Mouse (Mus musculus) lung, embryonic 15.5 days (tissue): ENCODE data around the gene Smyd1. TPM values are rescaled to one million over a fixed set of nuclear protein-coding genes. Genes with fewer than 3 reads are reported as not detected.

Experiments
- ATAC-seq: fragments of 200-750 bp; cut with Nextera tagmentation; 2 replicates; pipeline ENCODE4 v1.8.0; 2017; ENCODE audit warnings: moderate number of reproducible peaks, borderline replicate concordance; ENCODE audit not compliant: low FRiP score, low TSS enrichment; ENCODE audit errors: extremely low read depth
- H3K27ac ChIP-seq: fragments of 300-500 bp; sonication (generic); 2 replicates; pipeline ENCODE4 v1.5.1; 2015; ENCODE audit warnings: moderate library complexity, mild to moderate bottlenecking, inconsistent platforms
- H3K27me3 ChIP-seq: fragments of 300-500 bp; sonication (generic); 2 replicates; pipeline ENCODE4 v1.6.1; 2015; ENCODE audit warnings: inconsistent platforms
- H3K36me3 ChIP-seq: fragments of 300-500 bp; sonication (generic); 2 replicates; pipeline ENCODE4 v1.6.1; 2015; ENCODE audit warnings: inconsistent platforms
- H3K4me1 ChIP-seq: fragments of 300-500 bp; sonication (generic); 2 replicates; pipeline ENCODE4 v1.6.1; 2015; ENCODE audit warnings: inconsistent platforms
- H3K4me2 ChIP-seq: fragments of 300-500 bp; sonication (generic); 2 replicates; pipeline ENCODE4 v1.6.1; 2015; ENCODE audit warnings: inconsistent platforms, mild to moderate bottlenecking, moderate library complexity
- H3K4me3 ChIP-seq: fragments of 300-500 bp; sonication (generic); 2 replicates; pipeline ENCODE4 v1.5.1; 2015; ENCODE audit warnings: mild to moderate bottlenecking, inconsistent platforms
- H3K9ac ChIP-seq: fragments of 300-500 bp; sonication (generic); 2 replicates; pipeline ENCODE4 v1.6.1; 2015; ENCODE audit warnings: inconsistent platforms
- H3K9me3 ChIP-seq: fragments of 300-500 bp; sonication (generic); 2 replicates; pipeline ENCODE4 v1.6.1; 2016; ENCODE audit warnings: inconsistent platforms
- WGBS: fragments of 180-500 bp; shearing (Covaris S2); methylation state at CpG from one replicate; pipeline ENCODE4 v1.1.7; 2015; 5-methylcytosine and 5-hydroxymethylcytosine counted together
- polyA plus RNA-seq: library from polyadenylated mRNA; unstranded; fragments of >200 nt; fragmentation: Nextera tagmentation; extraction: Ambion mirVana; gene quantifications from 2 replicates; pipeline ENCODE4 v1.2.1, GENCODE M21; 2015

The Smyd1 gene
- polyA plus RNA-seq, 1 experiment from 2014 or later, result 4.5 TPM

DNA sequence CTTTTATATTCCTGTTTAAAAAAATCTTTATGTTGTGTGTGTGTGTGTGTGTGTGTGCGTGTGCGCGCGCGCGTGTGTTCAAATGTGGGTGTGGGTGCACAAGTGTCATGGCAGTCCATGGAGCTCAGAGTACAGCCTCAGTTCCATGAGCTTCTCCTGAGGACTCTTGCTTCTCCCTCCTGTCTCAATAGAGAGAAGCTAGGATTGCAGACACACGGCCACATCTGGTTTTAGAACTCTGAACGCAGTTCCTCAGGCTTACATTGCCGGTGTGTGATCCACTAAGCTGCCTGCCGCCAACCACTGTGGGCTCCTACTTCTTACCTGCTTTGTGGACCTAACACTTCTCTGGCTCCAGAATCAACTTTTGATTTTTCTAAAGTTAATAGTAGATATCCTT is 65.9 kb downstream of the Smyd1 start:
- WGBS, result 90% methylated on average over 10 of the region's 10 CpGs
- H3K9ac ChIP-seq, result no peak overlapping the region
- H3K4me1 ChIP-seq, result no peaks in the 10 kb centered on the region
- no peaks in the 10 kb centered on the region for H3K36me3 ChIP-seq
- H3K4me3 ChIP-seq, result no peak overlapping the region
- no peaks in the 10 kb centered on the region for H3K27me3 ChIP-seq
- H3K27ac ChIP-seq, result no peak overlapping the region
- no peak overlapping the region for H3K4me2 ChIP-seq
- H3K9me3 ChIP-seq, result no peaks in the 10 kb centered on the region
- no peak for ATAC-seq

- H3K9ac ChIP-seq, result no peak overlapping the region
- H3K4me1 ChIP-seq, result no peaks in the 10 kb centered on the region
- H3K9me3 ChIP-seq, result no peaks in the 10 kb centered on the region
- H3K36me3 ChIP-seq, result no peaks in the 10 kb centered on the region
- 83% methylated on average over 6 of the region's 6 CpGs for WGBS
- no peak for ATAC-seq
- no peak overlapping the region for H3K4me3 ChIP-seq
- no peaks in the 10 kb centered on the region for H3K27me3 ChIP-seq
- no peak overlapping the region for H3K4me2 ChIP-seq
- no peak overlapping the region for H3K27ac ChIP-seq
Measured at GRCm38 (mm10) chr6:71254456-71254855, 67.6 kb downstream of the Smyd1 start.

- WGBS, result 76% methylated on average over 8 of the region's 8 CpGs
- H3K4me1 ChIP-seq, result no peaks in the 10 kb centered on the region
- no peak overlapping the region for H3K4me3 ChIP-seq
- H3K4me2 ChIP-seq, result no peak overlapping the region
- no peak overlapping the region for H3K27ac ChIP-seq
- no peaks in the 10 kb centered on the region for H3K27me3 ChIP-seq
- no peaks in the 10 kb centered on the region for H3K36me3 ChIP-seq
- no peak overlapping the region for H3K9ac ChIP-seq
- no peaks in the 10 kb centered on the region for H3K9me3 ChIP-seq
- ATAC-seq, result no peak
Measured at GRCm38 (mm10) chr6:71250951-71251350, 71.1 kb downstream of the Smyd1 start.

DNA sequence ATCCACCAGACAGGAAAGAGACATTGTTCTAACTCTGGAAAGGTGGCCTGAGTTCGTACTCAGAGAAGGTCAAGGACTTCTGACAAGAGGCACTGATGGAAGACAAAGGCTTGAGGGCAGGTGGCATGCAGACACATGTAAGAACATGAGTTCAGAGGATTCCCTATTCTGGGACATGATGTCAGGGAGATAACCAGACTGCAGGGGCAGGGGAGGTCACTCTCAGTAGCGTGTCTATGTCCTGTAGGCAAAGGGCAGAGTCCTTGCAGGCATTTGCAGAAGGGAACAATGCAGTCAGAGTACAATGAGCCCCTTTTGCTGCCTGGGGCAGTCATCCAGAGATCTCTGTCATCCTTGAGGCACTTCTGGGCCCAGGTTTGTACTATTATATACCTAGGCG is 72.4 kb downstream of the Smyd1 start:
- Histone ChIP-seq H3K9me3 (no peaks in the 10 kb centered on the region), H3K4me1 (no peaks in the 10 kb centered on the region), H3K4me3 (no peak overlapping the region), H3K36me3 (no peaks in the 10 kb centered on the region), H3K27me3 (no peaks in the 10 kb centered on the region), H3K4me2 (no peak overlapping the region), H3K27ac (no peak overlapping the region), H3K9ac (no peak overlapping the region)
- 60% methylated on average over 3 of the region's 3 CpGs for WGBS
- ATAC-seq, result no peak

DNA sequence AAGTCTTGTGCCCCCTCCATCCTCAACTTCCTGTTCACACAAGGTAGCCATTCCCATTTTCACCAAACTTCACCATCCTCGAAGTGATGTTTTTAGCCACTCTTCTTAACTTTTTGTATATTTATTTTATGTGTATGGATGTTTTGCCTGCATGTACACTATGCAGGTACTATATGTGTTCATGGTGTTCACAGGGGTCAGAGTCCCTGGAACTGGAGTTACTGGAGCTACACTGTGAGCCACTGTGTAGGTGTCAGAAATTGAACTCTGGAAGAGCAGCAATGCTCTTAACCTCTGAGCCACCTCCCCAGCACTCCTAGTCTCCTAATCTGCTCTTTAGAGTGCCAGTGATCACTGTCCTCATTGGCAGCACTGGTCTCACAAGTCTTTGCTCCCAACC is 73.6 kb downstream of the Smyd1 start:
- no peak overlapping the region for H3K9ac ChIP-seq
- 83% methylated on average over 1 of the region's 1 CpGs for WGBS

DNA sequence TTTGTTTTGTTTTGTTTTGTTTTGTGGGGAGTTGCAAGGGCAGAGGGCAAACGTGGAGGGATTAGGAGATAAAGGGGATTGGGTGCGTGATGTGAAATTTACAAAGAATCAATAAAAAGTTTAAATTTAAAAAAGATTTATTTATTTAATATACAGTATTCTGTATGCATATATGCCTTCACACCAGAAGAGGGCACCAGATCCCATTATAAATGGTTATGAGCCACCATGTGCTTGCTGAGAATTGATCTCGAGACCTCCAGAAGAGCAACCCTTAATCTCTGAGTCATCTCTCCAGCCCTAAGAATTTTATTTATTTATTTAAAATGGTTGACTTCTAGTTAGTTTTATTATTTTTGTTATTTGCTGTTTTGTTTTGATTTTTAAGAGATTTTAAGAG is 78.8 kb downstream of the Smyd1 start:
- Histone ChIP-seq H3K4me3 (no peak overlapping the region), H3K4me1 (0 out of 2 replicates have a peak, but pooled peaks cover 3% of the 10 kb centered on the region), H3K4me2 (no peak overlapping the region), H3K9ac (no peak overlapping the region), H3K36me3 (no peaks in the 10 kb centered on the region), H3K27ac (no peak overlapping the region), H3K9me3 (no peaks in the 10 kb centered on the region), H3K27me3 (no peaks in the 10 kb centered on the region)
- WGBS, result 81% methylated on average over 3 of the region's 3 CpGs
- ATAC-seq, result no peak

More for the DNA sequence above, 73.6 kb downstream of the Smyd1 start:
- ATAC-seq, result no peak
- Histone ChIP-seq H3K9me3 (no peaks in the 10 kb centered on the region), H3K27ac (no peak overlapping the region), H3K4me2 (no peak overlapping the region), H3K27me3 (no peaks in the 10 kb centered on the region), H3K4me3 (no peak overlapping the region), H3K36me3 (no peaks in the 10 kb centered on the region), H3K4me1 (no peaks in the 10 kb centered on the region)

DNA sequence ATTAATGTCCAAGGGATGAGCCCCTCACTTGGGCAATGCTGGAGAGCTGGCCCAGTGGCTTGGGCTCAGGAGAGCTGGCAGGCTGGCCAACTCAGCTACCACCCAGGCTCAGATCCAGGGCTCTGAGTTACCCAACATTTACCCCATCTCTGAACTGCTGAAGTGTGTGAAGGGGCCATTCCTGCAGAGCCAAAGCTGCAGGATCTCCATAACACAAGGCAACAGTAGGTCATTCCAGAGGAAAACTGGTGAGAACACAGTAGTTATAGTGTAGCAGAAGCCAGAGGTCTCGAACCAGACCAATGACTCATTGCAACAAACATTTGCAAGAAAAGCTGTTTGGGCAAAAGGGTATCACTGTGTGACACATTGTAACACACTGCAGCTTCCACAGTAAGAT is 79.2 kb downstream of the Smyd1 start:
- Histone ChIP-seq H3K27ac (no peak overlapping the region), H3K36me3 (no peaks in the 10 kb centered on the region), H3K4me2 (no peak overlapping the region), H3K27me3 (no peaks in the 10 kb centered on the region), H3K4me1 (0 out of 2 replicates have a peak, but pooled peaks cover 3% of the 10 kb centered on the region), H3K9me3 (no peaks in the 10 kb centered on the region), H3K4me3 (no peak overlapping the region), H3K9ac (no peak overlapping the region)
- WGBS, result 65% methylated on average over 1 of the region's 1 CpGs
- ATAC-seq, result no peak

DNA sequence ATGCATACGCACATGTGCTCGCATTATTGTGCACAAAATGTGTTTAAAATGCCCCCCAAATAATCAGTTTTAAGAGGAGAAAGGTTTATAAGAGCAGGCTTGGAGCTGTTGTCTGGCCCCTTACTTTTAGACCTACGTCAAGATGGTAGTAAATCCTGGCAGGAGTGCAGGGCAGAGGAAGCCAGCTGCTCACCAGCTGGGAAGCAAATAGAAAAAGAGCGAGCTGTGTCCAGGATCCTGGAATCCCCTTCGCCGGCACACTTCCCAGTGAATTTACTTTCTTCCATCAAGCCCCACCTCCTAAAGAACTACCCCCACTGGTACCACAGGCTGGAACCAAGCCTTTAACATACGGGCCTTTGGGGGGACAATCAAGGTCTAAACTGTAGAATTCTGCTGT is 81.2 kb downstream of the Smyd1 start:
- WGBS, result 61% methylated on average over 7 of the region's 7 CpGs
- Histone ChIP-seq H3K9me3 (no peaks in the 10 kb centered on the region), H3K4me1 (0 out of 2 replicates have a peak, but pooled peaks cover 3% of the 10 kb centered on the region), H3K9ac (no peak overlapping the region), H3K36me3 (no peaks in the 10 kb centered on the region), H3K27ac (no peak overlapping the region), H3K27me3 (no peaks in the 10 kb centered on the region), H3K4me2 (no peak overlapping the region), H3K4me3 (no peak overlapping the region)
- ATAC-seq, result no peak

DNA sequence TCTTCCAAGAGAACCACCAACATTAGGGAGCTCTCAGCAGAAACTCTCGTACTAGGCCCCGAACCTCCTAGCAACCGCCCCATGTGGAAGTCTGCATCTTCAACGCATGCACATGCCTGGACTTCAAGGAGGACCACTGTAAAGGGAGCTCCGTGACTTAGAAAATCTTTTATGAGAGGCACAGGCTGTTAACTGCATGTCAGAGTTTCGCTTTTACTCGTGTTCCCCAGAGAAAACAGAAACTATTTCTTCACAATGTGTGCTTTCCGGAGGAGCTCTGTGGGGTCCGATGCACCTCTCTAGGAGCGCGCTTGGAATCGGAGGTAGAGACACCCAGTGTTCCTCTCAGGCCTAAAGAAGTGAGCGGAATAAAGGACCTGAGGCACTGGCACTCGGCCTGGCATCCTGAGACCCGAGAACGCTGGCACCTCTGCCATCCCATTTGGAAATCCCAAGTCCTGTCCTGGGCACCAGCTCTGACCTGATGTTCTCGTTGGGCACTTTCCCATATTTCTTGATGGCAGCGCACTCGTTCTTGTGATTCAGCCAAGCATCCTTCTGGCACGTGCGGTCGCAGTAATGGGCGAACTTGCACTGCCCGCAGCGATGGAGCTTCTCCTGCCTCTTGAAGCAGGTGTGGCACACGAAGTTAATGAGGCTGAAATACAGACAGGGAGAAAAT is 82.8 kb downstream of the Smyd1 start:
- Histone ChIP-seq H3K4me1 (0 out of 2 replicates have a peak, but pooled peaks cover 3% of the 10 kb centered on the region), H3K27me3 (no peaks in the 10 kb centered on the region), H3K27ac (no peak overlapping the region), H3K9me3 (no peaks in the 10 kb centered on the region), H3K4me3 (no peak overlapping the region), H3K9ac (no peak overlapping the region), H3K36me3 (no peaks in the 10 kb centered on the region), H3K4me2 (no peak overlapping the region)
- no peak for ATAC-seq
- 91% methylated on average over 26 of the region's 26 CpGs for WGBS

DNA sequence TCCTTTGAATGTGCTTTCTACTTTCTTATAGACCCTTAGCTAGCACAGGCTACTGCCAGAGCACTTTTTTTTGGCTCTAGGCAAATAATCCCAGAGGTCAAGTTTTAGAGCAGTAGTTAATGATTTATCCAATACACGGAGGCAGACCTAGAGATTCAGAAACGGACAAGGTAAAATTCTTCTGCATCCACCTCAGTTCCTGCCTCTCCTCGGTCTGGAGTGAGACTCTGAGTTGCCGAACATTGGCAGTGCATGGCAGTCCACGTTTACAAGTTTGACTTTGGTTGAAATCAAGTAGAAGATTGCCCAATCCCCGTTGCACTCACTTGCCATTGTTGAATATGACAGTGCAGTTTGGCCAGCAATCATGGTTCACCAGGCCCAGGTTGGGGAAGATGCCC is 85.0 kb downstream of the Smyd1 start:
- Histone ChIP-seq H3K9me3 (no peaks in the 10 kb centered on the region), H3K9ac (no peak overlapping the region), H3K36me3 (no peaks in the 10 kb centered on the region), H3K27ac (peak overlapping the region; percentile 64), H3K4me2 (no peak overlapping the region), H3K4me1 (0 out of 2 replicates have a peak, but pooled peaks cover 3% of the 10 kb centered on the region), H3K27me3 (no peaks in the 10 kb centered on the region), H3K4me3 (no peak overlapping the region)
- ATAC-seq, result no peak
- WGBS, result 55% methylated on average over 6 of the region's 6 CpGs

GRCm38 (mm10) chr6:71236506-71236905 is 85.5 kb downstream of the Smyd1 start:
- Histone ChIP-seq H3K36me3 (no peaks in the 10 kb centered on the region), H3K4me2 (no peak overlapping the region), H3K9ac (no peak overlapping the region), H3K4me3 (no peak overlapping the region), H3K27ac (peak overlapping the region; percentile 22; the same call in 1 of the 2 replicates), H3K9me3 (no peaks in the 10 kb centered on the region), H3K4me1 (0 out of 2 replicates have a peak, but pooled peaks cover 3% of the 10 kb centered on the region), H3K27me3 (no peaks in the 10 kb centered on the region)
- no peak for ATAC-seq
- 66% methylated on average over 6 of the region's 6 CpGs for WGBS

DNA sequence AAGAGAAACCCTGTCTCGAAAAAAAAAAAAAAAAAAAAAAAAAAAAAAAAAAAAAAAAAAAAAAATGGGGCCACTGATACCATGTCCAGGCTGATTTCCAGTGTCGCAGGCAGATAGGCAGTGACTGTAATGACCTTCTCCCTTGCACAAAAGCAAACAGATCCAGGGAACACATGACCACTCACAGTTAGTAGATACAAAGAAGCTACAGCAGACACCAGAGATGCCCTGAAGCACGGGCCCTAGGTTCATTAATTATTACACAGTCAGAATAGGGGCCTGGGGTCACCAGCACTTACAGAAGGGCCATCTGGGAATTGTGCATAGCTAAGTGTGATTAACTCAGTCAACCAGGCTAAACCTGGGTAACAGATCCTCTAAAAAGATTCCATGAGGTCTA is 86.1 kb downstream of the Smyd1 start:
- Histone ChIP-seq H3K27ac (no peak overlapping the region), H3K9me3 (no peaks in the 10 kb centered on the region), H3K4me1 (0 out of 2 replicates have a peak, but pooled peaks cover 2% of the 10 kb centered on the region), H3K4me2 (no peak overlapping the region), H3K9ac (no peak overlapping the region), H3K4me3 (no peak overlapping the region), H3K36me3 (no peaks in the 10 kb centered on the region), H3K27me3 (no peaks in the 10 kb centered on the region)
- ATAC-seq, result no peak
- WGBS, result 67% methylated on average over 3 of the region's 3 CpGs
